11 mouse cellular contexts compared by ENCODE assay signal in genomic region chr7:109629871-109630778, GRCm38 (mm10).
DNase-seq lines count a peak whose midpoint lies in the region; ATAC-seq and TF ChIP-seq lines count a peak whose summit lies in the region.
"Had no signal": no experiment of that assay in that cellular context is flagged by ENCODE, and none has a peak within 500 bp of the region (broad histone marks: within the 10 kb centered on the region; RNA-seq: fewer than 3 reads in every experiment).

No protein-coding gene starts in this region.

- no peak for DNase-seq in kidney, adult 11 months
- DNase-seq in Muller cell, postnatal 12 days (ENCODE audit: inconsistent ontology term), result peak; percentile 82
- DNase-seq in embryonic facial prominence, embryonic 14.5 days (ENCODE audit: low spot score), result no peak
- DNase-seq in liver, postnatal 0 days, result no peak
- DNase-seq: adrenal gland, adult 8-10 months; layer of hippocampus, adult 9-11 months had no signal

- H3K27me3 ChIP-seq in kidney, embryonic 16.5 days (ENCODE audit: insufficient read depth, low read length), result no peaks in the 10 kb centered on the region
- no peaks in the 10 kb centered on the region for H3K27me3 ChIP-seq in embryonic facial prominence, embryonic 14.5 days (replicated peaks; ENCODE audit: control insufficient read depth, insufficient read depth, low read length)
- no peaks in the 10 kb centered on the region for H3K27me3 ChIP-seq in liver, postnatal 0 days (ENCODE audit: insufficient read depth, low read length)
- H3K27me3 ChIP-seq in forebrain, embryonic 15.5 days, result no peaks in the 10 kb centered on the region

- no peaks in the 10 kb centered on the region for H3K9me3 ChIP-seq in kidney, embryonic 16.5 days (ENCODE audit: low read length)
- H3K9me3 ChIP-seq in embryonic facial prominence, embryonic 14.5 days (ENCODE audit: control insufficient read depth, low read length), result no peaks in the 10 kb centered on the region
- H3K9me3 ChIP-seq in liver, postnatal 0 days (ENCODE audit: low read length), result no peaks in the 10 kb centered on the region
- H3K9me3 ChIP-seq in forebrain, embryonic 15.5 days, result no peaks in the 10 kb centered on the region
- H3K9me3 ChIP-seq: G1E; midbrain, embryonic 10.5 days had no signal

- H3K9ac ChIP-seq in kidney, embryonic 16.5 days (replicated peaks; ENCODE audit: low read length), result no peak overlapping the region
- no peak overlapping the region for H3K9ac ChIP-seq in embryonic facial prominence, embryonic 14.5 days (ENCODE audit: low read depth, low read length)
- H3K9ac ChIP-seq in liver, postnatal 0 days (replicated peaks), result no peak overlapping the region
- no peak overlapping the region for H3K9ac ChIP-seq in forebrain, embryonic 15.5 days (replicated peaks)

- peaks cover 6% of the 10 kb centered on the region; the same call in 1 of the 2 replicates for H3K4me1 ChIP-seq in kidney, embryonic 16.5 days (ENCODE audit: insufficient read depth, low read length)
- peaks cover 23% of the 10 kb centered on the region for H3K4me1 ChIP-seq in embryonic facial prominence, embryonic 14.5 days (ENCODE audit: control insufficient read depth, insufficient read depth, low read length)
- peaks cover 19% of the 10 kb centered on the region for H3K4me1 ChIP-seq in liver, postnatal 0 days (ENCODE audit: insufficient read depth)
- no peaks in the 10 kb centered on the region for H3K4me1 ChIP-seq in forebrain, embryonic 15.5 days

- no peak for ATAC-seq in kidney, embryonic 16.5 days (ENCODE audit: low FRiP score, low TSS enrichment)
- peak; percentile 64 for ATAC-seq in embryonic facial prominence, embryonic 14.5 days (ENCODE audit: low read depth)
- ATAC-seq in liver, postnatal 0 days, result no peak
- no peak for ATAC-seq in megakaryocyte-erythroid progenitor cell, adult 5-6 weeks (replicated peaks; ENCODE audit: low FRiP score, low TSS enrichment, poor library complexity, severe bottlenecking)
- ATAC-seq in forebrain, embryonic 15.5 days (replicated peaks), result no peak

- H3K27ac ChIP-seq in kidney, embryonic 16.5 days (ENCODE audit: low read length), result 0 out of 2 replicates have a peak overlapping the region, but pooled peaks have one; percentile 9
- H3K27ac ChIP-seq in embryonic facial prominence, embryonic 14.5 days (replicated peaks; ENCODE audit: low read depth, low read length), result peak overlapping the region; percentile 44; the same call in 1 of the 2 replicates
- peak overlapping the region; percentile 69; the same call in 1 of the 2 replicates for H3K27ac ChIP-seq in liver, postnatal 0 days (ENCODE audit: low read depth)
- H3K27ac ChIP-seq in forebrain, embryonic 15.5 days (replicated peaks), result no peak overlapping the region
- H3K27ac ChIP-seq: midbrain, embryonic 10.5 days had no signal

- no peak for TF ChIP-seq CTCF in liver, postnatal 0 days (IDR thresholded peaks at IDR 0.05; ENCODE audit: low read depth)

- 83% methylated on average over 7 of the region's 7 CpGs for WGBS in kidney, embryonic 16.5 days
- WGBS in embryonic facial prominence, embryonic 14.5 days, result 61% methylated on average over 7 of the region's 7 CpGs
- WGBS in liver, postnatal 0 days (ENCODE audit: insufficient replicate concordance), result 76% methylated on average over 7 of the region's 7 CpGs
- 83% methylated on average over 7 of the region's 7 CpGs for WGBS in forebrain, embryonic 15.5 days

- H3K4me3 ChIP-seq in kidney, embryonic 16.5 days (ENCODE audit: low read length), result no peak overlapping the region
- no peak overlapping the region for H3K4me3 ChIP-seq in embryonic facial prominence, embryonic 14.5 days (ENCODE audit: low read depth, low read length)
- no peak overlapping the region for H3K4me3 ChIP-seq in liver, postnatal 0 days (ENCODE audit: low read depth, low read length)
- H3K4me3 ChIP-seq in forebrain, embryonic 15.5 days, result no peak overlapping the region
- H3K4me3 ChIP-seq: midbrain, embryonic 10.5 days had no signal

- no peak overlapping the region for H3K4me2 ChIP-seq in kidney, embryonic 16.5 days (replicated peaks; ENCODE audit: low read depth, low read length)
- no peak overlapping the region for H3K4me2 ChIP-seq in embryonic facial prominence, embryonic 14.5 days (ENCODE audit: low read depth, low read length)
- no peak overlapping the region for H3K4me2 ChIP-seq in liver, postnatal 0 days (ENCODE audit: low read depth, low read length)
- no peak overlapping the region for H3K4me2 ChIP-seq in forebrain, embryonic 15.5 days (replicated peaks)

- TF ChIP-seq EP300 in liver, postnatal 0 days (IDR thresholded peaks at IDR 0.05; ENCODE audit: low read depth), result no peak

- H3K36me3 ChIP-seq in kidney, embryonic 16.5 days (ENCODE audit: insufficient read depth, low read length), result no peaks in the 10 kb centered on the region
- H3K36me3 ChIP-seq in embryonic facial prominence, embryonic 14.5 days (ENCODE audit: control insufficient read depth, insufficient read depth, low read length), result no peaks in the 10 kb centered on the region
- H3K36me3 ChIP-seq in liver, postnatal 0 days (replicated peaks; ENCODE audit: insufficient read depth, low read length), result no peaks in the 10 kb centered on the region
- no peaks in the 10 kb centered on the region for H3K36me3 ChIP-seq in forebrain, embryonic 15.5 days
- H3K36me3 ChIP-seq: G1E; midbrain, embryonic 10.5 days had no signal
